Mouse (Mus musculus) hindbrain, embryonic 11.5 days (tissue): Measurements from ENCODE around the gene 4930512M02Rik. TPM values are rescaled to one million over a fixed set of nuclear protein-coding genes. Genes with fewer than 3 reads are reported as not detected.

Experiments used
- ATAC-seq: fragments of 200-750 bp; cut with Nextera tagmentation; 2 replicates; pipeline ENCODE4 v1.8.0; 2017; ENCODE audit warnings: mild to moderate bottlenecking, moderate TSS enrichment, moderate library complexity; ENCODE audit not compliant: low FRiP score
- DNase-seq: peaks from one replicate; pipeline ENCODE4 v3.0.0-alpha.2; 2015; ENCODE audit warnings: low spot score
- H3K27ac ChIP-seq: fragments of 300-500 bp; sonication (generic); 2 replicates; pipeline ENCODE4 v1.5.1; 2014; ENCODE audit warnings: mild to moderate bottlenecking, low read depth, low read length
- H3K27me3 ChIP-seq: fragments of 300-500 bp; sonication (generic); 2 replicates; pipeline ENCODE4 v1.6.1; 2014; ENCODE audit warnings: mild to moderate bottlenecking, low read length, moderate library complexity, mixed read lengths; ENCODE audit not compliant: control insufficient read depth, insufficient read depth
- H3K36me3 ChIP-seq: fragments of 300-500 bp; sonication (generic); 2 replicates; pipeline ENCODE4 v1.6.1; 2014; ENCODE audit warnings: mild to moderate bottlenecking, low read length, moderate library complexity, mixed read lengths; ENCODE audit not compliant: control insufficient read depth, insufficient read depth
- H3K4me1 ChIP-seq: fragments of 300-500 bp; sonication (generic); replicated peaks from 2 replicates; pipeline ENCODE4 v1.6.1; 2014; ENCODE audit warnings: low read length, mixed read lengths; ENCODE audit not compliant: control insufficient read depth, insufficient read depth
- H3K4me2 ChIP-seq: fragments of 300-500 bp; sonication (generic); replicated peaks from 2 replicates; pipeline ENCODE4 v1.6.1; 2014; ENCODE audit warnings: mild to moderate bottlenecking, low read depth, low read length
- H3K4me3 ChIP-seq: fragments of 300-500 bp; sonication (generic); 2 replicates; pipeline ENCODE4 v1.5.1; 2014; ENCODE audit warnings: low read depth, low read length
- H3K9ac ChIP-seq: fragments of 300-500 bp; sonication (generic); 2 replicates; pipeline ENCODE4 v1.6.1; 2014; ENCODE audit warnings: low read depth, low read length
- H3K9me3 ChIP-seq: fragments of 300-500 bp; sonication (generic); 2 replicates; pipeline ENCODE4 v1.6.1; 2016; ENCODE audit warnings: low read length; ENCODE audit not compliant: control insufficient read depth
- WGBS: fragments of 180-500 bp; shearing (Covaris S2); extraction: QIAGEN DNeasy Blood & Tissue Kit; methylation state at CpG from one replicate; pipeline ENCODE4 v1.1.7; 2014; 5-methylcytosine and 5-hydroxymethylcytosine counted together
- polyA plus RNA-seq: library from polyadenylated mRNA; unstranded; fragments of >200 nt; fragmentation: Nextera tagmentation; extraction: Ambion mirVana; gene quantifications from 2 replicates; pipeline ENCODE4 v1.2.1, GENCODE M21; 2014

The 4930512M02Rik gene
- polyA plus RNA-seq, 1 experiment from 2014 or later: not detected

GRCm38 (mm10) chr11:11657634-11658033 is 30.0 kb upstream of the 4930512M02Rik start:
- Histone ChIP-seq H3K9me3 (no peaks in the 10 kb centered on the region), H3K27me3 (no peaks in the 10 kb centered on the region), H3K9ac (no peak overlapping the region), H3K4me3 (no peak overlapping the region), H3K4me2 (no peak overlapping the region), H3K36me3 (no peaks in the 10 kb centered on the region), H3K27ac (no peak overlapping the region), H3K4me1 (no peaks in the 10 kb centered on the region)
- WGBS: 92% methylated on average over 4 of the region's 4 CpGs
- ATAC-seq (0 out of 2 replicates have a peak, but pooled peaks have one; percentile 27), DNase-seq (no peak)

GRCm38 (mm10) chr11:11656995-11657530 is 29.4 kb upstream of the 4930512M02Rik start:
- no peak overlapping the region for H3K4me3 ChIP-seq
- H3K36me3 ChIP-seq: no peaks in the 10 kb centered on the region
- ATAC-seq: no peak
- no peak for DNase-seq
- H3K9ac ChIP-seq: no peak overlapping the region
- WGBS: 55% methylated on average over 5 of the region's 5 CpGs
- H3K27ac ChIP-seq: no peak overlapping the region
- H3K4me1 ChIP-seq: no peaks in the 10 kb centered on the region
- no peaks in the 10 kb centered on the region for H3K9me3 ChIP-seq
- H3K4me2 ChIP-seq: no peak overlapping the region
- H3K27me3 ChIP-seq: no peaks in the 10 kb centered on the region

- Histone ChIP-seq H3K4me2 (no peak overlapping the region), H3K9me3 (no peaks in the 10 kb centered on the region), H3K27ac (no peak overlapping the region), H3K9ac (no peak overlapping the region), H3K27me3 (no peaks in the 10 kb centered on the region), H3K4me1 (no peaks in the 10 kb centered on the region), H3K36me3 (no peaks in the 10 kb centered on the region), H3K4me3 (no peak overlapping the region)
- 89% methylated on average over 3 of the region's 3 CpGs for WGBS
- ATAC-seq (no peak), DNase-seq (no peak)
These were observed 28.8 kb upstream of the 4930512M02Rik start for GRCm38 (mm10) chr11:11656388-11656787.

GRCm38 (mm10) chr11:11644303-11644702 is 16.7 kb upstream of the 4930512M02Rik start:
- H3K9me3 ChIP-seq: no peaks in the 10 kb centered on the region
- H3K4me1 ChIP-seq: no peaks in the 10 kb centered on the region
- DNase-seq (no peak), ATAC-seq (no peak)
- no peaks in the 10 kb centered on the region for H3K36me3 ChIP-seq
- no peak overlapping the region for H3K4me2 ChIP-seq
- no peak overlapping the region for H3K27ac ChIP-seq
- no peaks in the 10 kb centered on the region for H3K27me3 ChIP-seq
- H3K9ac ChIP-seq: no peak overlapping the region
- H3K4me3 ChIP-seq: no peak overlapping the region

GRCm38 (mm10) chr11:11624073-11624705 is 3.4 kb downstream of the 4930512M02Rik start:
- 74% methylated on average over 4 of the region's 4 CpGs for WGBS
- H3K9ac ChIP-seq: no peak overlapping the region

GRCm38 (mm10) chr11:11609243-11609642 is 18.4 kb downstream of the 4930512M02Rik start:
- Histone ChIP-seq H3K4me2 (no peak overlapping the region), H3K27me3 (no peaks in the 10 kb centered on the region), H3K9me3 (peaks cover 2% of the 10 kb centered on the region; the same call in 1 of the 2 replicates), H3K36me3 (no peaks in the 10 kb centered on the region), H3K27ac (no peak overlapping the region), H3K4me3 (no peak overlapping the region), H3K4me1 (no peaks in the 10 kb centered on the region), H3K9ac (no peak overlapping the region)
- ATAC-seq (no peak), DNase-seq (no peak)
- 86% methylated on average over 2 of the region's 2 CpGs for WGBS

More at GRCm38 (mm10) chr11:11624073-11624705, 3.4 kb downstream of the 4930512M02Rik start:
- no peaks in the 10 kb centered on the region for H3K4me1 ChIP-seq
- no peaks in the 10 kb centered on the region for H3K27me3 ChIP-seq
- no peaks in the 10 kb centered on the region for H3K36me3 ChIP-seq
- H3K9me3 ChIP-seq: no peaks in the 10 kb centered on the region
- ATAC-seq (no peak), DNase-seq (no peak)
- no peak overlapping the region for H3K27ac ChIP-seq
- no peak overlapping the region for H3K4me2 ChIP-seq
- no peak overlapping the region for H3K4me3 ChIP-seq

GRCm38 (mm10) chr11:11587327-11587726 is 40.3 kb downstream of the 4930512M02Rik start:
- Histone ChIP-seq H3K9me3 (no peaks in the 10 kb centered on the region), H3K27me3 (no peaks in the 10 kb centered on the region), H3K4me2 (no peak overlapping the region), H3K27ac (no peak overlapping the region), H3K9ac (no peak overlapping the region), H3K36me3 (no peaks in the 10 kb centered on the region), H3K4me3 (no peak overlapping the region), H3K4me1 (no peaks in the 10 kb centered on the region)
- WGBS: 80% methylated on average over 2 of the region's 2 CpGs
- DNase-seq (no peak), ATAC-seq (no peak)

GRCm38 (mm10) chr11:11586423-11586822 is 41.2 kb downstream of the 4930512M02Rik start:
- H3K27me3 ChIP-seq: no peaks in the 10 kb centered on the region
- DNase-seq: no peak
- H3K4me1 ChIP-seq: no peaks in the 10 kb centered on the region
- no peak overlapping the region for H3K9ac ChIP-seq
- 96% methylated on average over 1 of the region's 1 CpGs for WGBS
- no peaks in the 10 kb centered on the region for H3K9me3 ChIP-seq
- H3K4me2 ChIP-seq: no peak overlapping the region
- no peak for ATAC-seq
- no peak overlapping the region for H3K4me3 ChIP-seq
- no peak overlapping the region for H3K27ac ChIP-seq
- no peaks in the 10 kb centered on the region for H3K36me3 ChIP-seq

GRCm38 (mm10) chr11:11573691-11574090 is 53.9 kb downstream of the 4930512M02Rik start:
- no peak overlapping the region for H3K4me2 ChIP-seq
- no peaks in the 10 kb centered on the region for H3K4me1 ChIP-seq
- H3K27ac ChIP-seq: no peak overlapping the region
- no peaks in the 10 kb centered on the region for H3K36me3 ChIP-seq
- H3K4me3 ChIP-seq: no peak overlapping the region
- ATAC-seq (no peak), DNase-seq (no peak)
- no peaks in the 10 kb centered on the region for H3K9me3 ChIP-seq
- no peak overlapping the region for H3K9ac ChIP-seq
- no peaks in the 10 kb centered on the region for H3K27me3 ChIP-seq
- 70% methylated on average over 6 of the region's 6 CpGs for WGBS
